Mouse (Mus musculus): Measurements from ENCODE around the gene Tceal8. TPM values are rescaled to one million over a fixed set of nuclear protein-coding genes. Genes with fewer than 3 reads are reported as not detected.

Tceal8 gene
- total RNA-seq, 2 experiments from 2014 or later: 53.2 to 72.5 TPM

GRCm38 (mm10) chrX:136138827-136139639 is 33.1 kb downstream of the Tceal8 start, which contains the start of gene Bex4:
Bex4 (plus strand) TSS chrX:136138996.
- ATAC-seq (replicated peaks; ENCODE audit: low FRiP score, poor library complexity, severe bottlenecking): peak; percentile 63

- peak; percentile 91 for ATAC-seq (replicated peaks; ENCODE audit: low FRiP score, poor library complexity, severe bottlenecking)
These were observed 36.6 kb downstream of the Tceal8 start for GRCm38 (mm10) chrX:136135559-136135958.

- peak; percentile 87 for ATAC-seq (replicated peaks; ENCODE audit: low FRiP score, poor library complexity, severe bottlenecking)
These were observed 44.4 kb downstream of the Tceal8 start for GRCm38 (mm10) chrX:136127744-136128064.

DNA sequence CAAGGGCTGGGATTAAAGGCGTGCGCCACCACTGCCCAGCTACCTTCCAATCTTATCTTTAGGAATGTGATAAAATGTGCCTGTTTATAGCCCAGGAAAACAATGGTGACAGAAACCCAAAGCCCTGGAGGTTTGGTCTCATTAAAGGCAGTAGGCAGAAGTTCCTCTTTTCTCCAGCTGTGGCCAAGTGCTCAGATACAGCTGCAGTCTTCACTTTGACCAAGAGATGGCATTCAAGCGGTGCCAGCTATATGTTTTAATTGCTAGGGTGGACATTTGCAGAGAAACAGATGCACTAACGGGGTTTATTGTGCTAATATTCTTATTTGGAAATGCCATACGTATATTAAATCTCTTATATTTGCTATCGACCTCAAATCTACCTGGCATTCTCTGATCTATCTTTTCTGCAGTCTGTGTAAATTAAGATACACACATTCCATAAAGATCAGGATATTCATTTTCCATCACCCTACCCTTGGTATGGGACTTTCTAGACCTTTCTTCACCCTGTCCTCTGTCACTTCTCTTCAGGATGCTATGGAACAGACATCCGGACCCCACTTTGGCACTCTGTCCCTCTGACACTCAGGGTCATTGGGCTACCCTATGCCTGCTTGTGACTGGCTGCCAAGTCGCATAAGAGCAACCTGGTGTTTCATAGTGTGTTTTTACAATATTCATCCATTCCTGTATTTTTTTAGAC is 45.0 kb downstream of the Tceal8 start:
- ATAC-seq (replicated peaks; ENCODE audit: low FRiP score, poor library complexity, severe bottlenecking): peak; percentile 91

Other genes with a start within 250 kb of the Tceal8 start
- gene Arxes2, start 178.5 kb downstream of the Tceal8 start, total RNA-seq (2015; ENCODE audit: low replicate concordance): not detected in 2 replicates
- gene Arxes2, start 178.5 kb downstream of the Tceal8 start, total RNA-seq (2017; ENCODE audit: low replicate concordance): not detected in 2 replicates
- not detected in 2 replicates for gene Arxes1, start 139.0 kb downstream of the Tceal8 start, total RNA-seq (2015; ENCODE audit: low replicate concordance)
- gene Arxes1, start 139.0 kb downstream of the Tceal8 start, total RNA-seq (2017; ENCODE audit: low replicate concordance): not detected in 2 replicates
- not detected in 2 replicates for gene Bex2, start 104.1 kb downstream of the Tceal8 start, total RNA-seq (2015; ENCODE audit: low replicate concordance)
- gene Bex2, start 104.1 kb downstream of the Tceal8 start, total RNA-seq (2017; ENCODE audit: low replicate concordance): not detected in 2 replicates
- 3.4 TPM in 1 of 2 replicates, not detected in the other for gene Nxf3, start 87.1 kb downstream of the Tceal8 start, total RNA-seq (2015; ENCODE audit: low replicate concordance)
- 1.8 TPM in 1 of 2 replicates, not detected in the other for gene Nxf3, start 87.1 kb downstream of the Tceal8 start, total RNA-seq (2017; ENCODE audit: low replicate concordance)
- gene Bex4, start 33.3 kb downstream of the Tceal8 start, total RNA-seq (2015; ENCODE audit: low replicate concordance): 23.4 and 65.0 TPM in 2 replicates
- gene Bex4, start 33.3 kb downstream of the Tceal8 start, total RNA-seq (2017; ENCODE audit: low replicate concordance): 35.6 and 40.6 TPM in 2 replicates
- not detected in 2 replicates for gene Tceal5, start 31.5 kb upstream of the Tceal8 start, total RNA-seq (2015; ENCODE audit: low replicate concordance)
- gene Tceal5, start 31.5 kb upstream of the Tceal8 start, total RNA-seq (2017; ENCODE audit: low replicate concordance): not detected in 2 replicates
- not detected in 2 replicates for gene Tceal7, start 42.4 kb upstream of the Tceal8 start, total RNA-seq (2015; ENCODE audit: low replicate concordance)
- gene Tceal7, start 42.4 kb upstream of the Tceal8 start, total RNA-seq (2017; ENCODE audit: low replicate concordance): not detected in 2 replicates
- gene Bex1, start 43.2 kb upstream of the Tceal8 start, total RNA-seq (2015; ENCODE audit: low replicate concordance): 1.3 TPM in 1 of 2 replicates, not detected in the other
- not detected in 2 replicates for gene Bex1, start 43.2 kb upstream of the Tceal8 start, total RNA-seq (2017; ENCODE audit: low replicate concordance)
- 47.8 and 73.9 TPM in 2 replicates for gene Tceal9, start 72.7 kb upstream of the Tceal8 start, total RNA-seq (2015; ENCODE audit: low replicate concordance)
- 80.9 and 85.2 TPM in 2 replicates for gene Tceal9, start 72.7 kb upstream of the Tceal8 start, total RNA-seq (2017; ENCODE audit: low replicate concordance)
- gene Bex3, start 97.9 kb upstream of the Tceal8 start, total RNA-seq (2015; ENCODE audit: low replicate concordance): 96.2 and 127 TPM in 2 replicates
- 26.9 and 32.9 TPM in 2 replicates for gene Bex3, start 97.9 kb upstream of the Tceal8 start, total RNA-seq (2017; ENCODE audit: low replicate concordance)